Mouse (Mus musculus): Measurements from ENCODE around the gene Slc22a18. TPM values are rescaled to one million over a fixed set of nuclear protein-coding genes. Genes with fewer than 3 reads are reported as not detected.
A peak's percentile ranks its signal among the peaks of the same experiment; 100 is the strongest.

Gene Slc22a18
- polyA plus RNA-seq, 1 experiment from 2014 or later, result 0.14 TPM

GRCm38 (mm10) chr7:143460874-143461273 lies 12.7 kb upstream of the Slc22a18 start, which contains the start of gene Cdkn1c:
Gene Cdkn1c, minus strand, starts transcription at chr7:143461050.
- Histone ChIP-seq H3K27ac (ENCODE audit: low read depth, low read length) (peak within 1 kb of the TSS; percentile 85), H3K4me3 (ENCODE audit: low read depth, low read length) (peak within 1 kb of the TSS; percentile 66), H3K4me2 (replicated peaks; ENCODE audit: low read depth, low read length) (peak within 1 kb of the TSS; percentile 62), H3K9ac (ENCODE audit: low read depth, low read length) (peak within 1 kb of the TSS; percentile 82), H3K4me1 (replicated peaks; ENCODE audit: control insufficient read depth, insufficient read depth, low read length) (0 out of 2 replicates have a peak, but pooled peaks cover 2% of the 10 kb centered on the region), H3K9me3 (ENCODE audit: control insufficient read depth, low read length) (peaks cover 6% of the 10 kb centered on the region; the same call in 1 of the 2 replicates), H3K27me3 (ENCODE audit: control insufficient read depth, insufficient read depth, low read length) (no peaks in the 10 kb centered on the region), H3K36me3 (ENCODE audit: control insufficient read depth, insufficient read depth, low read length) (no peaks in the 10 kb centered on the region)
- WGBS, result 21% methylated on average over 48 of the region's 48 CpGs
- DNase-seq (ENCODE audit: low spot score) (peak; percentile 89), ATAC-seq (ENCODE audit: low FRiP score) (peak; percentile 88)

- no peaks in the 10 kb centered on the region for H3K27me3 ChIP-seq (ENCODE audit: control insufficient read depth, insufficient read depth, low read length)
- H3K27ac ChIP-seq (ENCODE audit: low read depth, low read length), result peak overlapping the region; percentile 24; the same call in 1 of the 2 replicates
- 0 out of 2 replicates have a peak, but pooled peaks cover 2% of the 10 kb centered on the region for H3K4me1 ChIP-seq (replicated peaks; ENCODE audit: control insufficient read depth, insufficient read depth, low read length)
- no peak for DNase-seq (ENCODE audit: low spot score)
- no peak overlapping the region for H3K9ac ChIP-seq (ENCODE audit: low read depth, low read length)
- WGBS, result 44% methylated on average over 11 of the region's 32 CpGs
- no peaks in the 10 kb centered on the region for H3K36me3 ChIP-seq (ENCODE audit: control insufficient read depth, insufficient read depth, low read length)
- peak; percentile 69 for ATAC-seq (ENCODE audit: low FRiP score)
- peaks cover 6% of the 10 kb centered on the region; the same call in 1 of the 2 replicates for H3K9me3 ChIP-seq (ENCODE audit: control insufficient read depth, low read length)
- H3K4me2 ChIP-seq (replicated peaks; ENCODE audit: low read depth, low read length), result peak overlapping the region; percentile 27
- no peak overlapping the region for H3K4me3 ChIP-seq (ENCODE audit: low read depth, low read length)
Measured at GRCm38 (mm10) chr7:143461294-143461870, 12.2 kb upstream of the Slc22a18 start.

- Histone ChIP-seq H3K27ac (ENCODE audit: low read depth, low read length) (no peak overlapping the region), H3K9me3 (ENCODE audit: control insufficient read depth, low read length) (peaks cover 6% of the 10 kb centered on the region; the same call in 1 of the 2 replicates), H3K4me3 (ENCODE audit: low read depth, low read length) (no peak overlapping the region), H3K27me3 (ENCODE audit: control insufficient read depth, insufficient read depth, low read length) (no peaks in the 10 kb centered on the region), H3K4me2 (replicated peaks; ENCODE audit: low read depth, low read length) (no peak overlapping the region; the same call in 1 of the 2 replicates), H3K9ac (ENCODE audit: low read depth, low read length) (no peak overlapping the region), H3K36me3 (ENCODE audit: control insufficient read depth, insufficient read depth, low read length) (no peaks in the 10 kb centered on the region), H3K4me1 (replicated peaks; ENCODE audit: control insufficient read depth, insufficient read depth, low read length) (0 out of 2 replicates have a peak, but pooled peaks cover 2% of the 10 kb centered on the region)
- no peak for ATAC-seq (ENCODE audit: low FRiP score)
- DNase-seq (ENCODE audit: low spot score), result no peak
- WGBS, result 28% methylated on average over 11 of the region's 11 CpGs
Measured at GRCm38 (mm10) chr7:143461920-143462319, 11.6 kb upstream of the Slc22a18 start.

DNA sequence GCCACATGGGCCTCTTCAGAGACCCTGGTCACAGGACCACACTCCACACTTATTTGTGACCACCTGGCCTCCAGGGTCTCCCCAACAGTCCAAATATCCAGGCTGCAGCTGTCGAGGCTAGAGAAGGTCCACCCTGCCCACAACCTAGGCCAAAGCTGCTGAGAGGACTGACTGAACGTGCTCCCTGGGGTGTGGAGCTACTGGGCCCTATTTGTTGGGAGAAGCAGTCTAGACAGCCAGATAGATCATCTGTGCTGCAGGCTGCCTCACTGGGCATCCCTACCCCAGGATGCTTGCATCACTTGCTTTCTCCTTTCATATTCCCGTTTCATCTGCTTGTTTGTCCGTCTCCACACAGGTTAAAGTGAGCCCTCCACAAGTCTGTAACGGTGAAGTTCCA lies 11.0 kb upstream of the Slc22a18 start:
- no peaks in the 10 kb centered on the region for H3K27me3 ChIP-seq (ENCODE audit: control insufficient read depth, insufficient read depth, low read length)
- no peak for ATAC-seq (ENCODE audit: low FRiP score)
- no peak overlapping the region for H3K4me3 ChIP-seq (ENCODE audit: low read depth, low read length)
- H3K36me3 ChIP-seq (ENCODE audit: control insufficient read depth, insufficient read depth, low read length), result no peaks in the 10 kb centered on the region
- 0 out of 2 replicates have a peak, but pooled peaks cover 2% of the 10 kb centered on the region for H3K4me1 ChIP-seq (replicated peaks; ENCODE audit: control insufficient read depth, insufficient read depth, low read length)
- no peak for DNase-seq (ENCODE audit: low spot score)
- no peak overlapping the region for H3K27ac ChIP-seq (ENCODE audit: low read depth, low read length)
- H3K9ac ChIP-seq (ENCODE audit: low read depth, low read length), result no peak overlapping the region
- no peak overlapping the region for H3K4me2 ChIP-seq (replicated peaks; ENCODE audit: low read depth, low read length)
- H3K9me3 ChIP-seq (ENCODE audit: control insufficient read depth, low read length), result peaks cover 6% of the 10 kb centered on the region; the same call in 1 of the 2 replicates
- WGBS, result 79% methylated on average over 5 of the region's 5 CpGs

DNA sequence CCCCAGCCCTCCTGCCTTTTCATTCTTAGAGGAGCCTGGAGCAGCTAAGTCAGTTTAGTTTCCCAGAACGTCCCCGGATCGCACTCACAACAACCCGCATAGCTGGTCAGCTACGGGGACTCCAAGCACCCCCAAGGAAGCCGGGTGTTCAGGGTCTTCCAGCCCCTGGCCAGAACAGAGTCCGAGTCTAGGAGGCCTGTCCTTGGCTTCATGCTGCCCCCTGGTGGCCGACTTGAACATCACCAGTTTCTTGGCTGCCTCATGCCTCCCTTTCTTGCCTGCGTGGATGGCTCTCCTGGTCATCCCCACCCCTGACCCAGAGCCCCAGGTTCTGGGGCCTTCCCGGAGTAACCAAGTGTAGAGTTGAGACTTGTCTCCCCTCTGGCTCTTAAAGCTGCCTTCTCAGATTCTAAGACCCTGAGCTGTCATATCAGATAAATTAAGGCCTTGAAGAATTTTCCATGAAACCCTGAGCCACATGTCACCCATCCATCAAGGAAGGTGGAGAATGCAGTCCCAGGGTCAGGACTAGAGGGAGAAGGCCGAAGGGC lies 9.6 kb upstream of the Slc22a18 start:
- peak; percentile 89 for DNase-seq (ENCODE audit: low spot score)
- no peaks in the 10 kb centered on the region for H3K36me3 ChIP-seq (ENCODE audit: control insufficient read depth, insufficient read depth, low read length)
- 0 out of 2 replicates have a peak, but pooled peaks cover 5% of the 10 kb centered on the region for H3K4me1 ChIP-seq (replicated peaks; ENCODE audit: control insufficient read depth, insufficient read depth, low read length)
- WGBS, result 29% methylated on average over 11 of the region's 11 CpGs
- no peak overlapping the region for H3K4me2 ChIP-seq (replicated peaks; ENCODE audit: low read depth, low read length)
- no peak overlapping the region for H3K4me3 ChIP-seq (ENCODE audit: low read depth, low read length)
- H3K9me3 ChIP-seq (ENCODE audit: control insufficient read depth, low read length), result peaks cover 6% of the 10 kb centered on the region; the same call in 1 of the 2 replicates
- no peak overlapping the region for H3K9ac ChIP-seq (ENCODE audit: low read depth, low read length)
- no peak for ATAC-seq (ENCODE audit: low FRiP score)
- H3K27me3 ChIP-seq (ENCODE audit: control insufficient read depth, insufficient read depth, low read length), result no peaks in the 10 kb centered on the region
- no peak overlapping the region for H3K27ac ChIP-seq (ENCODE audit: low read depth, low read length)

DNA sequence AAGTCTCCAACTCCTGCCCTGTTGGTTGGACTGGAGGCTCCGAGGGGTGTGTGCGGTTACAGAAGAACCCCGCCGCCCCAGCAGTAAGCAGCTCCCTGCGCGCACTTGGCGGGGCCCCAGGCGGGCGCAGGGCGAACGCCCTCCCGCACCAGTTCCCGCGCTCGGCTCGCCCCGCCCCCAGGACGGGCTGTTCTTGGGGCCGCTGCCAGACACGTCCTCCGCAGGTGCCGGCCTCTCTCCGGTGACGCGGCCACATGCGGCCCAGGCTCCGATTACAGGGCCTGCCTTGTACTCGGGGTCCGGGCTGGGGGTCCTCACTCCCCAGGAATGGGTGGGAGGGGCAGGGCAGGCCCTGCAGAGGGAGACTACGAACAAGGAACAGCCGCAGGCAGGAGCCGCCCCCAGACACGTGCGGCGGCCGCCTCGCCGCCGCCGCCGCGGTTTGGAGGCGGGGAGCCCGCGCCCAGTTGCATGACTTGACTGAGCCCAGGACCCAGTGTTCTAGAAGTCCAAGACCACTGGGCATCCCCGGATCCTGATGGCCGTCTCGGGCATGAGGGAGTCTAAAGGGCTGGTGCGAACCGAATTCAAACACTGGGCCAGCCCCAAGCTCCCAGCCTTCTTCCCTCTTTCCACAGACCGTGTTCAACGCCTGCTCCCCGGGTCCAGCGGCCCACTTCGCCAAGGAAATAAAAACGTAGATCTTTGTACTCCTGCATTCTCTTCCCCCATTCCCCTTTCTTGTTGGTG lies 8.6 kb upstream of the Slc22a18 start:
- H3K36me3 ChIP-seq (ENCODE audit: control insufficient read depth, insufficient read depth, low read length), result no peaks in the 10 kb centered on the region
- peak overlapping the region; percentile 41; the same call in 1 of the 2 replicates for H3K9ac ChIP-seq (ENCODE audit: low read depth, low read length)
- H3K27ac ChIP-seq (ENCODE audit: low read depth, low read length), result no peak overlapping the region
- H3K27me3 ChIP-seq (ENCODE audit: control insufficient read depth, insufficient read depth, low read length), result no peaks in the 10 kb centered on the region
- peak overlapping the region; percentile 55 for H3K4me2 ChIP-seq (replicated peaks; ENCODE audit: low read depth, low read length)
- peak overlapping the region; percentile 23 for H3K4me3 ChIP-seq (ENCODE audit: low read depth, low read length)
- DNase-seq (ENCODE audit: low spot score), result peak; percentile 69
- no peak for ATAC-seq (ENCODE audit: low FRiP score)
- WGBS, result 26% methylated on average over 56 of the region's 56 CpGs
- H3K4me1 ChIP-seq (replicated peaks; ENCODE audit: control insufficient read depth, insufficient read depth, low read length), result 0 out of 2 replicates have a peak, but pooled peaks cover 5% of the 10 kb centered on the region
- H3K9me3 ChIP-seq (ENCODE audit: control insufficient read depth, low read length), result peaks cover 6% of the 10 kb centered on the region; the same call in 1 of the 2 replicates

GRCm38 (mm10) chr7:143466099-143466677 lies 7.3 kb upstream of the Slc22a18 start:
- Histone ChIP-seq H3K4me1 (replicated peaks; ENCODE audit: control insufficient read depth, insufficient read depth, low read length) (0 out of 2 replicates have a peak, but pooled peaks cover 5% of the 10 kb centered on the region), H3K9me3 (ENCODE audit: control insufficient read depth, low read length) (no peaks in the 10 kb centered on the region), H3K4me3 (ENCODE audit: low read depth, low read length) (no peak overlapping the region), H3K27ac (ENCODE audit: low read depth, low read length) (no peak overlapping the region), H3K36me3 (ENCODE audit: control insufficient read depth, insufficient read depth, low read length) (no peaks in the 10 kb centered on the region), H3K27me3 (ENCODE audit: control insufficient read depth, insufficient read depth, low read length) (no peaks in the 10 kb centered on the region), H3K4me2 (replicated peaks; ENCODE audit: low read depth, low read length) (no peak overlapping the region), H3K9ac (ENCODE audit: low read depth, low read length) (no peak overlapping the region)
- DNase-seq (ENCODE audit: low spot score) (peak; percentile 92), ATAC-seq (ENCODE audit: low FRiP score) (peak; percentile 28)
- whole genome bisulfite sequencing, result 29% methylated on average over 14 of the region's 14 CpGs

DNA sequence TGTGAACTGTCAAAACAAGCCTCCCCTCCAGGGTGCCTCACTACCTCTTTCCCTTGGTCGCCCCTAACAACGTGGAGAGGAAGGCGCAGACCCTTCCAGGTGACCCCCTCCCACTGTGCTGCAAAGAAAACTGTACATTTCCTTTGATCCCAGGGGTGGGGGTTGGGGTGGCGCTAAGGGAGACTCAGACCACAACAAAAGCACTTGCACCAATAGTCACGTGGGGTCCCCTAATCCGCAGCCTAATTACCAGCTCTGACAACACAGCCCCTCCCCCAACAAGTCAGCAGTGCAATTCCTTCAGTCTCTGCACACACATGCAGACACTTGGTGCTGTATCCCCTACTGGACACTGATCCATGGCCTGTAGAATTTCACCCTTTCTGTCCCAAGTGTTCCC lies 5.8 kb upstream of the Slc22a18 start:
- Histone ChIP-seq H3K36me3 (ENCODE audit: control insufficient read depth, insufficient read depth, low read length) (no peaks in the 10 kb centered on the region), H3K9ac (ENCODE audit: low read depth, low read length) (no peak overlapping the region), H3K27ac (ENCODE audit: low read depth, low read length) (no peak overlapping the region), H3K4me2 (replicated peaks; ENCODE audit: low read depth, low read length) (no peak overlapping the region), H3K27me3 (ENCODE audit: control insufficient read depth, insufficient read depth, low read length) (no peaks in the 10 kb centered on the region), H3K9me3 (ENCODE audit: control insufficient read depth, low read length) (no peaks in the 10 kb centered on the region), H3K4me1 (replicated peaks; ENCODE audit: control insufficient read depth, insufficient read depth, low read length) (0 out of 2 replicates have a peak, but pooled peaks cover 5% of the 10 kb centered on the region), H3K4me3 (ENCODE audit: low read depth, low read length) (no peak overlapping the region)
- WGBS, result 12% methylated on average over 6 of the region's 6 CpGs
- ATAC-seq (ENCODE audit: low FRiP score) (no peak), DNase-seq (ENCODE audit: low spot score) (peak; percentile 36)
